Mouse (Mus musculus): ENCODE data around the gene Olfr109.

Olfr109 gene

DNA sequence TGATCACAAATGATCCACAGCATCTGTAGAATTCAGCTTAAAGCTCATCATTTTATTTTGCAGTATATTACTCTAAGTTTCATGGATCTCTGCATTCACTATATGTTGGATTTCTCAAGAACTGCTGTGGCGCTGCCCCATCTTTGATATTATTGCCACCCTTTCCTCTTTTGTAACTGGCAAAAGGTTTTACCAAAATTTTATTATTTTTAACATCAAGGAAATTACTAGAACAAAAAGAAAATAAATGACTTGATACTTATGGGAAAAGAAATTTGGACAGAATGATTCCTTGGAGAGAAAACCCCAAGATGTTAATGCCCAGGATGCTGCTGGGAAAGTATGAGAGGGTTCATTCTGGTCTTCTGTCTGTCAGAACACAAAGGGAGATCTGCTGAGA lies at the start of gene Olfr109:
Gene Olfr109, plus strand, starts transcription at position 301 of the 400 bp plus-strand sequence.
- DNase-seq (ENCODE audit: low read depth): no peak

GRCm38 (mm10) chr17:37413380-37413779 lies 45.3 kb upstream of the Olfr109 start:
- no peak for DNase-seq (ENCODE audit: low read depth)

DNA sequence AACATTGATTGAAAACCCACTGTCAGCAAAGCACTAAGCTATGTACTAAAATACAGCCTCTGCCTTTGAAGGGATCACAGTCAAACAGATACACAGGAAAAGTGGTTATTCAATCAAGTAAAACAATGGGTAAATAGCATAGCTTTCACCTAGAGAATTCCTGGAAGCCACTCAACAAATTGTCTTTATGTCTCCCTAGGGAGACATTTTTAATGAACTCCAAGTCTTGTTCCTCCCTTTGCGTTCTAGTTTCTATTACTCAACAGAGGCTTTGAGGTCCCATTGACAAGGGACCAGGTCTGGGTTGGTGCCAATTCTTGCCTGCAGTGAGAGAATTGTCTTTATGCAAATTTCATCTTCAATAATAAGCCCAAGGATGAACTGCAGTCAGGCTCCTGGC lies 13.5 kb upstream of the Olfr109 start, which contains the start of gene Olfr108:
Gene Olfr108, plus strand, starts transcription at position 301 of the 400 bp plus-strand sequence.
- DNase-seq (ENCODE audit: low read depth): no peak

DNA sequence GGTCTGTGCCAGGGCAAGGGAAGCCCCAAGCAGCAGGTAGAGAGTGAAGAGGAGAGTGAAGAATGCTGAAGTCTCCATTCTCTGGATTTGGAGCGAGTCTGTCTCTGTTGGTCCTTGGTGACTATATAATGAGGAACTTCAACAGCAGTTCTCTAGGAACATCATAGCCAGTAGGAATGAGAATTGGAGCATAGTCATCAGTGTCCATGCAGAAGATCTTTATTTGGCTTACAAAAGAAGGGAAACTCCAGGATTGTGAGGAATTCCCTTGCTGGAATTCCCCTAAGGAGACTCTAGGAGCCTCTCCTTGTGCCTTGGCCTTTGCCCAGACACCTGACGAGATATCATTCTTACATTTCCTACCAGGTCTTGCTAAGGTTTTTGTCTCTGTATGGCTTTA lies 24.7 kb downstream of the Olfr109 start, which contains the start of gene H2-M2:
Gene H2-M2, minus strand, starts transcription at position 101 of the 400 bp plus-strand sequence.
- DNase-seq (ENCODE audit: low read depth): no peak

- no peak for DNase-seq (ENCODE audit: low read depth)
These were observed 33.3 kb downstream of the Olfr109 start, which contains the start of gene Olfr110 for GRCm38 (mm10) chr17:37491930-37492518. Gene Olfr110, plus strand, starts transcription at chr17:37492468.

DNA sequence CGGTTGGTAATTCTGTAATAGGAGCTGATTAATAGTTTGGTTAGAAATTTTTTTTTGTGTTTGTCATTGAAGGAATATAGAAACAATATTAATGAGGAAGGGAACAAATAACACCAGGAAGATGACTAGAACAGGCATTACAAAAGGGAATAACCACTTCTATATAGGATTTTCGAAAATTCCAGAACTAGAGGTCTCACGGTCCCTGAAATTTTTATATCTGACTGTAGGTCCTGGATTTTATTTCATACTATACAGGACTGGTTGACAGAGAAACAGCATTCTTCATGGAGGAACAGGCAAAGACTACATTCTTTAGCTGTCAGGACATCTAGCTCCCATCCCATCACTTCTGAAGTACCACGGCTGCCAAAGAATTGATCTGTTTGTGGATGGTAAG lies 49.0 kb downstream of the Olfr109 start, which contains the start of gene Olfr111:
Gene Olfr111, plus strand, starts transcription at position 301 of the 400 bp plus-strand sequence.
- DNase-seq (ENCODE audit: low read depth): no peak

All from fibroblast of lung, adult 2 months (primary cell).